Mouse (Mus musculus) liver, postnatal 0 days (tissue): ENCODE measurements at regions not wholly inside any gene's neighbourhood (a gene's known extent, or its start where the extent isn't known, plus 50 kb on each side); places are given as distances from the start of the nearest gene placed in this dataset.
A peak's percentile ranks its signal among the peaks of the same experiment; 100 is the strongest.

ENCODE experiments used
- ATAC-seq: fragments of 200-750 bp; cut with Nextera tagmentation; 2 replicates; pipeline ENCODE4 v1.8.0; 2017; ENCODE audit warnings: mild to moderate bottlenecking, moderate library complexity
- DNase-seq: peaks from one replicate; pipeline ENCODE4 v3.0.0-alpha.2; 2016
- H3K27ac ChIP-seq: fragments of 300-500 bp; sonication (generic); 2 replicates; pipeline ENCODE4 v1.5.1; 2014; ENCODE audit warnings: antibody characterized with exemption, moderate library complexity, mild to moderate bottlenecking, low read depth
- H3K27me3 ChIP-seq: fragments of 300-500 bp; sonication (generic); 2 replicates; pipeline ENCODE4 v1.6.1; 2014; ENCODE audit warnings: low read length, control low read depth, mixed read lengths; ENCODE audit not compliant: insufficient read depth
- H3K36me3 ChIP-seq: fragments of 300-500 bp; sonication (generic); replicated peaks from 2 replicates; pipeline ENCODE4 v1.6.1; 2014; ENCODE audit warnings: mild to moderate bottlenecking, control low read depth, low read length, moderate library complexity, mixed read lengths; ENCODE audit not compliant: insufficient read depth
- H3K4me1 ChIP-seq: fragments of 300-500 bp; sonication (generic); 2 replicates; pipeline ENCODE4 v1.6.1; 2014; ENCODE audit warnings: antibody characterized with exemption, mild to moderate bottlenecking, control low read depth; ENCODE audit not compliant: insufficient read depth
- H3K4me2 ChIP-seq: fragments of 300-500 bp; sonication (generic); 2 replicates; pipeline ENCODE4 v1.6.1; 2014; ENCODE audit warnings: low read depth, mild to moderate bottlenecking, low read length, moderate library complexity, mixed read lengths
- H3K4me3 ChIP-seq: fragments of 300-500 bp; sonication (generic); 2 replicates; pipeline ENCODE4 v1.5.1; 2014; ENCODE audit warnings: low read depth, low read length
- H3K9ac ChIP-seq: fragments of 300-500 bp; sonication (generic); replicated peaks from 2 replicates; pipeline ENCODE4 v1.6.1; 2014; ENCODE audit warnings: mild to moderate bottlenecking, moderate library complexity
- H3K9me3 ChIP-seq: fragments of 300-500 bp; sonication (generic); 2 replicates; pipeline ENCODE4 v1.6.1; 2016; ENCODE audit warnings: mild to moderate bottlenecking, control low read depth, low read length, mixed read lengths
- CTCF ChIP-seq: sonication (generic); IDR thresholded peaks from 2 replicates; pipeline ENCODE4 v1.5.1; 2016; ENCODE audit warnings: antibody characterized with exemption, low read depth
- EP300 ChIP-seq: IDR thresholded peaks from 2 replicates; pipeline ENCODE4 v1.6.1; 2016; ENCODE audit warnings: antibody characterized with exemption, low read depth, mild to moderate bottlenecking
- WGBS: fragments of 180-500 bp; shearing (Covaris S2); extraction: QIAGEN DNeasy Blood & Tissue Kit; methylation state at CpG from one replicate; pipeline ENCODE4 v1.1.7; 2014; ENCODE audit not compliant: insufficient replicate concordance; 5-methylcytosine and 5-hydroxymethylcytosine counted together

DNA sequence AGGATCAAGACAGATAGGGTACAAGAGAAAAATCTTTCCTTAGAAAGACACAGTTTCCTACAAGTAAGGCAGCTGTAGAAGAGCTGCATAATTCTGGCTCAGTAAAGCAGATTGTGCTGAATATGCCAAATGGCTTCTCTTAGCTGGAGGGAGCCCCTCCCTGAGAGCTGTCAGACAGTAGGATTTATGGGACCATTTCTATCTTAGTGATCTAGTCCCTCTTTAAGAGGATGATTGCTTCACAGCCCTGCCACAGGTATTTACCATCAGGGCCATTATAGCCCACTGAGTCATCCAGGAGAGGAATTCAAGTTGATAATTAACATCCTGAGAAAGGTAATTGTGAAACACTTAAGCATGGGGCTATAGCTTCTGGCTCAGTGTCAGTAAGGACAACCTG is 101.5 kb upstream of the Cypt1 start:
- no peak for TF ChIP-seq CTCF
- TF ChIP-seq EP300: no peak
- no peak for DNase-seq
- no peaks in the 10 kb centered on the region for H3K36me3 ChIP-seq
- H3K27me3 ChIP-seq: no peaks in the 10 kb centered on the region
- H3K9me3 ChIP-seq: no peaks in the 10 kb centered on the region
- no peak overlapping the region for H3K27ac ChIP-seq
- no peak overlapping the region for H3K4me2 ChIP-seq
- ATAC-seq: no peak
- no peaks in the 10 kb centered on the region for H3K4me1 ChIP-seq
- H3K4me3 ChIP-seq: no peak overlapping the region
- H3K9ac ChIP-seq: no peak overlapping the region

DNA sequence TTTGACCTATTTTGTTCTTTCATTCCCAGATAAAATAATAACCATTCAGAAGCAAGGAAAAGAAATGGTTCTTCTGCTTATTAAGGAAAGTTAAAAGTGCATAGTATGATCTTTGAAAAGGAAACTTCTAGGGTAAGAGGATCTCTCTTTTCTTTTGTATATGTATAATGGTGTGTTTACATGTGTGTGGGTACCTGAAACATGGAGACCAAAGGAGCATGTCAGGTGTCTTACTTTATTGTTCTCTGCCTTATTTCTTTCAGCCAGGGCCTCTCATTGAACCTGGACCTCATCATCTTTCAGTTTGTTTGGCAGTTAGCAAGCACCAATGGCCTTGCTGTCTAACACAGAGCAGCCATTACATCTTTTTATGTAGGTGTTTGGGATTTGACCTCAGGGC is 101.0 kb upstream of the Cypt1 start:
- Histone ChIP-seq H3K27ac (no peak overlapping the region), H3K4me2 (no peak overlapping the region), H3K9me3 (no peaks in the 10 kb centered on the region), H3K4me3 (no peak overlapping the region), H3K4me1 (no peaks in the 10 kb centered on the region), H3K9ac (no peak overlapping the region), H3K36me3 (no peaks in the 10 kb centered on the region), H3K27me3 (no peaks in the 10 kb centered on the region)
- TF ChIP-seq EP300: no peak
- TF ChIP-seq CTCF: no peak
- ATAC-seq (no peak), DNase-seq (no peak)

DNA sequence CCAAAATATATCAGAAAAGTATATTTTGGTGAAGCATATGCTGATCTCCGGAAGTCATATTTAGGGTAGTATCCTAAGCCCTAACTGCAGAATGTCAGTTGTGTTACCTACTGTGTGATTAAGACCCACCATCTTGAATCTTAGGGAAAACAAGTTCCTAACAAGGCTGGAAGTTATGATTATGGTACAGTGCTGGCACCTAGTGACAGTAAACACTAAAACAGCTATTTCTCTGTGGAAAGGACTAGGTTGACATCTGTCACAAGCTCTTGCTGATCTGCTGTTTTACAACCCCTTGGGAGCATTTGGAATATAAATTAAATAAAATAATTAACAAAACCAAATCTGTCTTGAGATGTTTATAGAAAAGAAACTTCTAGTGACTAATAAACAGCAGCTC is 84.6 kb upstream of the Cypt1 start:
- Histone ChIP-seq H3K4me2 (no peak overlapping the region), H3K9me3 (no peaks in the 10 kb centered on the region), H3K27ac (no peak overlapping the region), H3K4me1 (no peaks in the 10 kb centered on the region), H3K4me3 (no peak overlapping the region), H3K27me3 (no peaks in the 10 kb centered on the region), H3K36me3 (no peaks in the 10 kb centered on the region), H3K9ac (no peak overlapping the region)
- TF ChIP-seq CTCF (no peak), EP300 (no peak)
- no peak for ATAC-seq
- 64% methylated on average over 1 of the region's 1 CpGs for WGBS
- DNase-seq: no peak

DNA sequence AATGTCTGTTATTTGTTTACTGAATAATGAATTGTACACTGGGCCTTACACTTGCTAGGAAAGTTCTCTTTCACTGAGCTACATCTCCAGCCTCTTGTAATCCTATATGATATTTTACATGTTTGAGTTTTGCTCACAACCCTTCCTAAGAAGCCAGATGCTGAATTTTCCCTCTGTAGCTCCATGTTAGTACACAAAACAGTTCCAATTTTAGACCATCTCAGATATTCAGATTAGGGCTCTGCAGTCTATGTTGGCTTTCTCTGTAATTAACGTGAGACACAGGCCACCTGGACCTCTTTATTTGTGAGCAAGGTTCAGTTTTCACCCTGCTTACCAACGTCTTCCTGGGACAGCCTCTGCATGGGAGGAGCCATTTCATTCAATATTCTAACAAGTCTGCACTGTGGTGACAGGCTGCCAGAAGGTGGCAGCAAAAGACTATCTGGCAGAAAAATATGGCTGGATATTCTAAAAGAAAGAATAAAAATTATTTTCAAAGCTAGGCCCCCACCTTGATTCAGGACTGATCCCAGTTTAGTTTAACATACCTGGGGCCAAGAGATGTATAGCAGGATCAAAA is 72.1 kb upstream of the Cypt1 start:
- DNase-seq: peak; percentile 17
- no peaks in the 10 kb centered on the region for H3K27me3 ChIP-seq
- H3K9ac ChIP-seq: no peak overlapping the region
- no peak overlapping the region for H3K4me3 ChIP-seq
- peak; percentile 41; the same call in 1 of the 2 replicates for ATAC-seq
- H3K9me3 ChIP-seq: no peaks in the 10 kb centered on the region
- H3K36me3 ChIP-seq: no peaks in the 10 kb centered on the region
- 2% methylated on average over 2 of the region's 2 CpGs for WGBS
- H3K27ac ChIP-seq: no peak overlapping the region
- no peak overlapping the region for H3K4me2 ChIP-seq
- TF ChIP-seq EP300: no peak
- TF ChIP-seq CTCF: peak; percentile 59
- no peaks in the 10 kb centered on the region for H3K4me1 ChIP-seq
